Mouse (Mus musculus) liver (tissue): ENCODE measurements at regions not wholly inside any gene's neighbourhood (a gene's known extent, or its start where the extent isn't known, plus 50 kb on each side); places are given as distances from the start of the nearest gene placed in this dataset.
"Not testable (repeated sequence)": the region's sequence is repeated elsewhere in the genome, so short reads cannot be mapped to it uniquely, and the experiment has no call there.

ENCODE experiments used
- DNase-seq: peaks from one replicate; pipeline ENCODE4 v3.0.0-alpha.2; 2020; ENCODE audit warnings: mixed read lengths

GRCm38 (mm10) chr11:40159161-40159560 lies 535.8 kb downstream of the Mat2b start:
- DNase-seq: not testable (repeated sequence)

GRCm38 (mm10) chr11:40149312-40149711 lies 545.7 kb downstream of the Mat2b start:
- peak; percentile 11 for DNase-seq

GRCm38 (mm10) chr11:40137803-40138202 lies 557.2 kb downstream of the Mat2b start:
- no peak for DNase-seq

- no peak for DNase-seq
Observed at GRCm38 (mm10) chr11:40102613-40103012, 592.4 kb downstream of the Mat2b start.

- DNase-seq: no peak
Observed at GRCm38 (mm10) chr11:40074317-40074716, 620.7 kb downstream of the Mat2b start.

GRCm38 (mm10) chr11:40050503-40050902 lies 644.5 kb downstream of the Mat2b start:
- DNase-seq: no peak

GRCm38 (mm10) chr11:40027511-40027910 lies 667.5 kb downstream of the Mat2b start:
- DNase-seq: no peak

- DNase-seq: no peak
Observed at GRCm38 (mm10) chr11:39999483-39999882, 695.5 kb downstream of the Mat2b start.

GRCm38 (mm10) chr11:39998612-39999011 lies 696.4 kb downstream of the Mat2b start:
- no peak for DNase-seq

GRCm38 (mm10) chr11:39972585-39972984 lies 722.4 kb downstream of the Mat2b start:
- no peak for DNase-seq

- no peak for DNase-seq
Observed at GRCm38 (mm10) chr11:39963705-39964104, 731.3 kb downstream of the Mat2b start.

- no peak for DNase-seq
Observed at GRCm38 (mm10) chr11:39954426-39954825, 740.6 kb downstream of the Mat2b start.

- DNase-seq: no peak
Observed at GRCm38 (mm10) chr11:39944196-39944595, 750.8 kb downstream of the Mat2b start.

GRCm38 (mm10) chr11:39934216-39934615 lies 760.8 kb downstream of the Mat2b start:
- no peak for DNase-seq

- no peak for DNase-seq
Observed at GRCm38 (mm10) chr11:39923977-39924527, 771.0 kb downstream of the Mat2b start.

GRCm38 (mm10) chr11:39917716-39918347 lies 777.2 kb downstream of the Mat2b start:
- DNase-seq: no peak

- no peak for DNase-seq
Observed at GRCm38 (mm10) chr11:39899644-39900225, 795.3 kb downstream of the Mat2b start.

GRCm38 (mm10) chr11:39883305-39883704 lies 811.7 kb downstream of the Mat2b start:
- DNase-seq: no peak

- DNase-seq: no peak
Observed at GRCm38 (mm10) chr11:39868451-39868979, 826.5 kb downstream of the Mat2b start.
